Mouse (Mus musculus) kidney, embryonic 15.5 days (tissue): Measurements from ENCODE around the gene Zdhhc23. TPM values are rescaled to one million over a fixed set of nuclear protein-coding genes. Genes with fewer than 3 reads are reported as not detected.

Source experiments
- ATAC-seq: fragments of 200-750 bp; cut with Nextera tagmentation; replicated peaks from 2 replicates; pipeline ENCODE4 v1.8.0; 2017; ENCODE audit warnings: moderate TSS enrichment; ENCODE audit not compliant: low FRiP score
- H3K27ac ChIP-seq: fragments of 300-500 bp; sonication (generic); 2 replicates; pipeline ENCODE4 v1.5.1; 2015; ENCODE audit warnings: mild to moderate bottlenecking, inconsistent platforms
- H3K27me3 ChIP-seq: fragments of 300-500 bp; sonication (generic); 2 replicates; pipeline ENCODE4 v1.6.1; 2015; ENCODE audit warnings: inconsistent platforms
- H3K36me3 ChIP-seq: fragments of 300-500 bp; sonication (generic); 2 replicates; pipeline ENCODE4 v1.6.1; 2015; ENCODE audit warnings: inconsistent platforms
- H3K4me1 ChIP-seq: fragments of 300-500 bp; sonication (generic); 2 replicates; pipeline ENCODE4 v1.6.1; 2015; ENCODE audit warnings: inconsistent platforms
- H3K4me2 ChIP-seq: fragments of 300-500 bp; sonication (generic); 2 replicates; pipeline ENCODE4 v1.6.1; 2015; ENCODE audit warnings: moderate library complexity, mild to moderate bottlenecking, inconsistent platforms
- H3K4me3 ChIP-seq: fragments of 300-500 bp; sonication (generic); replicated peaks from 2 replicates; pipeline ENCODE4 v1.5.1; 2015; ENCODE audit warnings: mild to moderate bottlenecking, inconsistent platforms
- H3K9ac ChIP-seq: fragments of 300-500 bp; sonication (generic); 2 replicates; pipeline ENCODE4 v1.6.1; 2015; ENCODE audit warnings: mild to moderate bottlenecking, inconsistent platforms
- H3K9me3 ChIP-seq: fragments of 300-500 bp; sonication (generic); replicated peaks from 2 replicates; pipeline ENCODE4 v1.6.1; 2016; ENCODE audit warnings: inconsistent platforms
- WGBS: fragments of 180-500 bp; shearing (Covaris S2); methylation state at CpG from one replicate; pipeline ENCODE4 v1.1.7; 2015; ENCODE audit warnings: mixed read lengths; 5-methylcytosine and 5-hydroxymethylcytosine counted together
- polyA plus RNA-seq: library from polyadenylated mRNA; unstranded; fragments of >200 nt; fragmentation: Nextera tagmentation; extraction: Ambion mirVana; gene quantifications from 2 replicates; pipeline ENCODE4 v1.2.1, GENCODE M21; 2015

The Zdhhc23 gene
- polyA plus RNA-seq, result 1.7 and 1.9 TPM in 2 replicates

DNA sequence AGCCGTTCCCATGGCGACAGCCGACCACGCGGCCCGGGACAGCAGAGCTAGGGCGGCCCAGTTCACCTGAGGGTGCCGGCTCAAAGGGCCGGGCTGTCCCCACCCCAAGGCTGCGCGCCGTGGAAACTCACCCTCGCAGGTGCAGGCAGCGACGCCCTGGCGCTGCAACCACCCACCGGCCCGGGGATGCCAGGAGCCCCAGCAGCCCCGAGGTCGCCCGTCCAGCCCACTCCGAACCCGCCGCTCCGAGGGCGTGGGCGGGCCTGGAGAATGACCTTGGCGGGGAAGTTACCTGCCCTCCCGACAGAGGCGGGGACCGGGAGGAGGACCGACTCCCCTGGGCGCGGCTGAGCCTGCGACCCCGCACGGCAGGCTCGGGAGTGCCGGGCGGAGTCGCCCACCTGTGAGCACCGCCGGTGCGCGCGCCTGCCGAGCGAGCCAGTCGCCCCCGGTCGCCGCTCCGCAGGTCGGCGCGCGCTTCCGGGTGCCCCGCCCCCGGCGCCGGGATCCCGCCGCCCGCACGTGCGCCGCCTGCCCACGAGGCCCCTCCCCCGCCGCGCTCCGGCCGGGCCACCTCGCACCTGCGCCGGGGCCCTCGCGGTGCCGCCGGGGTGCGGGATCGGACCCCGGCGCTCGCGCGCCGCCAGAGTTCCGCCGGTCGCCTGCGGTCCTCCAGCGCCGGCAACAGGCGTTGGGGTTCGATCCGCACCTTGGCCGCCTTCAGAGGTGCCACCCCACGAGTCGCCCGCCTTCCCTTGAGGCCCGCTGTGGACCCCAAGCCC, at the start of gene Zdhhc23:
Zdhhc23 (minus strand) TSS at position 464 of the 782 bp plus-strand sequence.
- under 1% methylated on average over 79 of the region's 103 CpGs for WGBS
- Histone ChIP-seq H3K9me3 (no peaks in the 10 kb centered on the region), H3K36me3 (no peaks in the 10 kb centered on the region), H3K27ac (no peak within 1 kb of the TSS), H3K4me2 (peak within 1 kb of the TSS; percentile 97), H3K9ac (peak within 1 kb of the TSS; percentile 52), H3K4me1 (peaks cover 9% of the 10 kb centered on the region), H3K27me3 (peaks cover 23% of the 10 kb centered on the region), H3K4me3 (peak within 1 kb of the TSS; percentile 65)
- peak; percentile 91 for ATAC-seq

DNA sequence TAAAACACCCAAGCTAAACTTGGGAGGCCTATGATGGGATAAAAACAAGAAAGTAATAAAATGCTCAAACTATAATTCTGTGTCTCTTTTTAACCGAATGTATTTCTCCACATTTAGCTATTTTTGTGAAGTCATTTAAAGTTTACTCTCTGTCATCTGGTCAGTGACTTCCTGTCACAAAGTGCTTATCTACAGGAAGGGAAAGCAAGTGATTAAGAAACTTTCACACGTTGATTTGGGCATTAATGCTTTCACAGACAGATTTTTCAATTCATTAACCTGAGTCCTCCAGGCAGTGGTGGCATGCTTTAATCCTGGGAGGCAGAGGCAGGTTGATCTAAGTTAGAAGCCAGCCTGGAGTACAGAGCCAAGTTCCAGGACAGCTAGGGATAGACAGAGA, 49.7 kb upstream of the Zdhhc23 start:
- Histone ChIP-seq H3K9me3 (no peaks in the 10 kb centered on the region), H3K27ac (no peak overlapping the region), H3K36me3 (no peaks in the 10 kb centered on the region), H3K4me1 (peaks cover 2% of the 10 kb centered on the region; the same call in 1 of the 2 replicates), H3K27me3 (no peaks in the 10 kb centered on the region), H3K9ac (no peak overlapping the region), H3K4me2 (no peak overlapping the region), H3K4me3 (no peak overlapping the region)
- 46% methylated on average over 2 of the region's 2 CpGs for WGBS
- no peak for ATAC-seq

- Histone ChIP-seq H3K9me3 (no peaks in the 10 kb centered on the region), H3K9ac (no peak overlapping the region), H3K4me2 (no peak overlapping the region), H3K4me1 (peaks cover 2% of the 10 kb centered on the region; the same call in 1 of the 2 replicates), H3K4me3 (no peak overlapping the region), H3K27me3 (no peaks in the 10 kb centered on the region), H3K27ac (no peak overlapping the region), H3K36me3 (no peaks in the 10 kb centered on the region)
- WGBS, result 91% methylated on average over 9 of the region's 9 CpGs
- no peak for ATAC-seq
These were observed 47.2 kb upstream of the Zdhhc23 start for GRCm38 (mm10) chr16:44026822-44027221.

GRCm38 (mm10) chr16:44026210-44026609, 46.6 kb upstream of the Zdhhc23 start:
- H3K9ac ChIP-seq, result no peak overlapping the region
- no peak overlapping the region for H3K27ac ChIP-seq
- peaks cover 2% of the 10 kb centered on the region; the same call in 1 of the 2 replicates for H3K4me1 ChIP-seq
- H3K27me3 ChIP-seq, result no peaks in the 10 kb centered on the region
- no peak overlapping the region for H3K4me3 ChIP-seq
- H3K36me3 ChIP-seq, result no peaks in the 10 kb centered on the region
- 39% methylated on average over 6 of the region's 6 CpGs for WGBS
- H3K9me3 ChIP-seq, result no peaks in the 10 kb centered on the region
- no peak overlapping the region for H3K4me2 ChIP-seq
- no peak for ATAC-seq

DNA sequence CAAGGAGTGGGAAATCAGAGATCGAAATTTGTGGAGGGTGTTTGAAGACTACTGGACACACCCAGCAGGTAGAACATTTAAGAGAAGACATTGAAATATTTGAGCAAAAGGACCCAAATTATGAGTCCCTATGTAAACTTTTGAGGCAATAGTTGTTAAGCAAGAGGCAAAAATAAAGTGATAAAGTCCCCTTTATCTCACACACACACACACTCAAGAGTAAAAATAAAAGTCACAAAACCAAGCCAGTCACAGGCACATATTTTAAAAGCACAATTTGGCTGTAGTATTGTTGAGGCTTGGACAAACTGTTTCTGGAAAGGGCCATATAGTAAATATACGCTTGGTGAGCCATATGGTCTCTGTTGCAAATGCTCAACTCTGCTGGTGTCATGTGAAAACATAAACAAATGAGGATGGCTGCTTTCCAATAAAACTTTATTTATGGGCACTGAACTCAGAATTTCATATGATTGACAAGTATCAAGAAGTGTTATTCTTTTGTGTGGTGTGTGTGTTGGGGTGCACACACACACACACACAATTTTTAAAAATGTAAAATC, 39.5 kb upstream of the Zdhhc23 start:
- 76% methylated on average over 2 of the region's 2 CpGs for WGBS
- Histone ChIP-seq H3K4me2 (no peak overlapping the region), H3K4me1 (no peaks in the 10 kb centered on the region), H3K27ac (no peak overlapping the region), H3K9ac (no peak overlapping the region), H3K9me3 (no peaks in the 10 kb centered on the region), H3K27me3 (no peaks in the 10 kb centered on the region), H3K4me3 (no peak overlapping the region), H3K36me3 (no peaks in the 10 kb centered on the region)
- no peak for ATAC-seq

- Histone ChIP-seq H3K27ac (no peak overlapping the region), H3K9me3 (no peaks in the 10 kb centered on the region), H3K27me3 (no peaks in the 10 kb centered on the region), H3K4me2 (no peak overlapping the region), H3K4me3 (no peak overlapping the region), H3K9ac (no peak overlapping the region), H3K36me3 (no peaks in the 10 kb centered on the region), H3K4me1 (no peaks in the 10 kb centered on the region)
- 46% methylated on average over 7 of the region's 7 CpGs for WGBS
- no peak for ATAC-seq
These were observed 38.8 kb upstream of the Zdhhc23 start for GRCm38 (mm10) chr16:44018372-44018771.

GRCm38 (mm10) chr16:44017707-44018106, 38.1 kb upstream of the Zdhhc23 start:
- Histone ChIP-seq H3K27me3 (no peaks in the 10 kb centered on the region), H3K4me2 (no peak overlapping the region), H3K4me3 (no peak overlapping the region), H3K27ac (no peak overlapping the region), H3K9me3 (no peaks in the 10 kb centered on the region), H3K9ac (no peak overlapping the region), H3K36me3 (no peaks in the 10 kb centered on the region), H3K4me1 (no peaks in the 10 kb centered on the region)
- WGBS, result 81% methylated on average over 4 of the region's 4 CpGs
- ATAC-seq, result no peak

- no peaks in the 10 kb centered on the region for H3K36me3 ChIP-seq
- H3K4me1 ChIP-seq, result 0 out of 2 replicates have a peak, but pooled peaks cover under 1% of the 10 kb centered on the region
- 9% methylated on average over 11 of the region's 11 CpGs for WGBS
- H3K9ac ChIP-seq, result 0 out of 2 replicates have a peak overlapping the region, but pooled peaks have one; percentile 5
- peak overlapping the region; percentile 38 for H3K4me3 ChIP-seq
- no peaks in the 10 kb centered on the region for H3K27me3 ChIP-seq
- ATAC-seq, result peak; percentile 93
- H3K27ac ChIP-seq, result no peak overlapping the region
- H3K9me3 ChIP-seq, result no peaks in the 10 kb centered on the region
- peak overlapping the region; percentile 50 for H3K4me2 ChIP-seq
These were observed 36.6 kb upstream of the Zdhhc23 start for GRCm38 (mm10) chr16:44016164-44016563.

- H3K4me3 ChIP-seq, result peak overlapping the region; percentile 38
- no peaks in the 10 kb centered on the region for H3K27me3 ChIP-seq
- H3K36me3 ChIP-seq, result no peaks in the 10 kb centered on the region
- no peak for ATAC-seq
- 0 out of 2 replicates have a peak overlapping the region, but pooled peaks have one; percentile 5 for H3K9ac ChIP-seq
- no peak overlapping the region for H3K27ac ChIP-seq
- no peaks in the 10 kb centered on the region for H3K9me3 ChIP-seq
- WGBS, result 58% methylated on average over 16 of the region's 16 CpGs
- H3K4me1 ChIP-seq, result 0 out of 2 replicates have a peak, but pooled peaks cover 3% of the 10 kb centered on the region
- peak overlapping the region; percentile 50 for H3K4me2 ChIP-seq
These were observed 36.0 kb upstream of the Zdhhc23 start for GRCm38 (mm10) chr16:44015416-44016158.

DNA sequence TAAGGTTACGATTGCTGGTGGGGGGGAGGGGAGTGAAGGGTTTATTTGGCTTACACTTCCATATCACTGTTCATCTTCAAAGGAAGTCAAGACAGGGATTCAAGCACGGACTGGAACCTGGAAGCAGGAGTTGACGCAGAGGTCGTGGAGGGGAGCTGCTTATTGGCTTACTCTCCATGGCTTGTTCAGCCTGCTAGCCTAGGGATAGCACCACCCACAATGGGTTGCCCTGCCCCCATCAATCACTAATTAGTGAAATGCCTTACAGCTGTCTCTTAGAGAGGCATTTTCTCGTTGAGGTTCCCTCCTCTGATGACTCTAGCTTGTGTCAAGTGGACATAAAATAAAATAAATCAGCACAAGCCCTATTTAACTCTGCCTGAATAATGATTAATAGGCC, 31.4 kb upstream of the Zdhhc23 start:
- Histone ChIP-seq H3K27me3 (no peaks in the 10 kb centered on the region), H3K4me3 (no peak overlapping the region), H3K9me3 (no peaks in the 10 kb centered on the region), H3K9ac (no peak overlapping the region), H3K27ac (no peak overlapping the region), H3K36me3 (0 out of 2 replicates have a peak, but pooled peaks cover 4% of the 10 kb centered on the region), H3K4me1 (0 out of 2 replicates have a peak, but pooled peaks cover 3% of the 10 kb centered on the region), H3K4me2 (no peak overlapping the region)
- WGBS, result 44% methylated on average over 5 of the region's 5 CpGs
- ATAC-seq, result 0 out of 2 replicates have a peak, but pooled peaks have one; percentile 40

DNA sequence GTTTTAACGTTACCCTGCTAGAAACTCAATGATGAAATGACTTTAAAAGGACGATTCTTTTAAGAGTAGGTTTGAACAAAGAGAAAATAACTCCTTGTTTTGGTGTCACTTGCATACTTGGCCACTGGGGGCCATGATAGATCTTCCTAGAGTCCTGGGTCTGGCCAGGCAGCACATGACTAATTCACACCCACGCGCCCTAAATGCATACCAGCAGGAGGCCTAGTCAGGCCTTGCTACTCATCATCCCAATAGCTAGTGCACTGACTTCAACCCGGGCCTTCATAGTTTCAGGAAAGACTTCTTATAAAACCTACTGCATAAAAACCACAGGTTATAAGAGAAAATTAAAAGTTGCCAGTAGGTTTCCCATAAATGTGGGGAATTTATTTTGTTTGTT, 22.5 kb upstream of the Zdhhc23 start:
- 63% methylated on average over 5 of the region's 5 CpGs for WGBS
- no peaks in the 10 kb centered on the region for H3K4me1 ChIP-seq
- H3K36me3 ChIP-seq, result peaks cover 3% of the 10 kb centered on the region; the same call in 1 of the 2 replicates
- no peak overlapping the region for H3K27ac ChIP-seq
- no peak overlapping the region for H3K4me3 ChIP-seq
- H3K27me3 ChIP-seq, result no peaks in the 10 kb centered on the region
- no peaks in the 10 kb centered on the region for H3K9me3 ChIP-seq
- no peak overlapping the region for H3K9ac ChIP-seq
- no peak for ATAC-seq
- H3K4me2 ChIP-seq, result no peak overlapping the region

- H3K27ac ChIP-seq, result no peak overlapping the region
- WGBS, result 79% methylated on average over 5 of the region's 5 CpGs
- no peaks in the 10 kb centered on the region for H3K27me3 ChIP-seq
- H3K4me2 ChIP-seq, result no peak overlapping the region
- no peak overlapping the region for H3K9ac ChIP-seq
- H3K4me3 ChIP-seq, result no peak overlapping the region
- no peak for ATAC-seq
- H3K4me1 ChIP-seq, result no peaks in the 10 kb centered on the region
- no peaks in the 10 kb centered on the region for H3K9me3 ChIP-seq
- no peaks in the 10 kb centered on the region for H3K36me3 ChIP-seq
These were observed 19.9 kb upstream of the Zdhhc23 start for GRCm38 (mm10) chr16:43999541-43999940.
